Mouse (Mus musculus) midbrain, embryonic 11.5 days (tissue): ENCODE results near the gene Dcdc2c. TPM values are rescaled to one million over a fixed set of nuclear protein-coding genes. Genes with fewer than 3 reads are reported as not detected.

Source experiments
- ATAC-seq: fragments of 200-750 bp; cut with Nextera tagmentation; 2 replicates; pipeline ENCODE4 v1.8.0; 2017; ENCODE audit warnings: moderate TSS enrichment, moderate library complexity; ENCODE audit not compliant: low FRiP score
- DNase-seq: peaks from one replicate; pipeline ENCODE4 v3.0.0; 2015; ENCODE audit warnings: low spot score; ENCODE audit errors: missing footprints
- H3K27ac ChIP-seq: fragments of 300-500 bp; sonication (generic); 2 replicates; pipeline ENCODE4 v1.5.1; 2014; ENCODE audit warnings: low read depth, low read length
- H3K27me3 ChIP-seq: fragments of 300-500 bp; sonication (generic); 2 replicates; pipeline ENCODE4 v1.6.1; 2014; ENCODE audit warnings: mild to moderate bottlenecking, low read length, moderate library complexity, mixed read lengths; ENCODE audit not compliant: control insufficient read depth, insufficient read depth
- H3K36me3 ChIP-seq: fragments of 300-500 bp; sonication (generic); 2 replicates; pipeline ENCODE4 v1.6.1; 2014; ENCODE audit warnings: mild to moderate bottlenecking, low read length, moderate library complexity, mixed read lengths; ENCODE audit not compliant: control insufficient read depth, insufficient read depth
- H3K4me1 ChIP-seq: fragments of 300-500 bp; sonication (generic); 2 replicates; pipeline ENCODE4 v1.6.1; 2014; ENCODE audit warnings: low read length; ENCODE audit not compliant: control insufficient read depth, insufficient read depth
- H3K4me2 ChIP-seq: fragments of 300-500 bp; sonication (generic); 2 replicates; pipeline ENCODE4 v1.6.1; 2014; ENCODE audit warnings: mild to moderate bottlenecking, moderate library complexity
- H3K4me3 ChIP-seq: fragments of 300-500 bp; sonication (generic); 2 replicates; pipeline ENCODE4 v1.5.1; 2014; ENCODE audit warnings: low read depth, low read length
- H3K9ac ChIP-seq: fragments of 300-500 bp; sonication (generic); 2 replicates; pipeline ENCODE4 v1.6.1; 2014; ENCODE audit warnings: low read length
- H3K9me3 ChIP-seq: fragments of 300-500 bp; sonication (generic); 2 replicates; pipeline ENCODE4 v1.6.1; 2016; ENCODE audit warnings: low read length; ENCODE audit not compliant: control insufficient read depth
- WGBS: fragments of 180-500 bp; shearing (Covaris S2); extraction: QIAGEN DNeasy Blood & Tissue Kit; methylation state at CpG from one replicate; pipeline ENCODE4 v1.1.7; 2014; 5-methylcytosine and 5-hydroxymethylcytosine counted together
- polyA plus RNA-seq: library from polyadenylated mRNA; unstranded; fragments of >200 nt; fragmentation: Nextera tagmentation; extraction: Ambion mirVana; gene quantifications from 2 replicates; pipeline ENCODE4 v1.2.1, GENCODE M21; 2014

Gene Dcdc2c
- polyA plus RNA-seq, 1 experiment from 2014 or later, result 0.10 TPM

DNA sequence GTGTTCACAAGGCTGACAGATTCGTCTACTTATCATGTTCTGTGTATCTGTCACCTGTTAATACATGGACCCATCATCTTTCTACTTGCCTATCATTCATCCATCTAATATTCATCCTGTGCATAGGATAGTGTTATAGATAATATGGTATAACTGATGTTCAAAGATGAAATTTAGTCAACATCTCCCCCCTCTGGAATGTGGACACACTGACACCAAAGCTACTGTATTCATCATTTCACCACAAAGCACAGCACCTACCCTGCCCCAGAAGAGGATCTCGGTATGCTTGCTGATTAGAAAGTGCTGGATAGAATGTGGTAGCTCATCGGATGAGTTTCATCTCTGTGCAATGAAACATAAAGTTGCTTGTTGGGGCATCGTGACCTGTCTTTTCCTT lies 135.2 kb downstream of the Dcdc2c start:
- H3K36me3 ChIP-seq, result no peaks in the 10 kb centered on the region
- no peaks in the 10 kb centered on the region for H3K27me3 ChIP-seq
- DNase-seq, result peak; percentile 31
- H3K27ac ChIP-seq, result no peak overlapping the region
- no peaks in the 10 kb centered on the region for H3K4me1 ChIP-seq
- no peak for ATAC-seq
- no peak overlapping the region for H3K9ac ChIP-seq
- H3K9me3 ChIP-seq, result peaks cover 3% of the 10 kb centered on the region; the same call in 1 of the 2 replicates
- H3K4me2 ChIP-seq, result no peak overlapping the region
- WGBS, result 81% methylated on average over 4 of the region's 4 CpGs
- no peak overlapping the region for H3K4me3 ChIP-seq

DNA sequence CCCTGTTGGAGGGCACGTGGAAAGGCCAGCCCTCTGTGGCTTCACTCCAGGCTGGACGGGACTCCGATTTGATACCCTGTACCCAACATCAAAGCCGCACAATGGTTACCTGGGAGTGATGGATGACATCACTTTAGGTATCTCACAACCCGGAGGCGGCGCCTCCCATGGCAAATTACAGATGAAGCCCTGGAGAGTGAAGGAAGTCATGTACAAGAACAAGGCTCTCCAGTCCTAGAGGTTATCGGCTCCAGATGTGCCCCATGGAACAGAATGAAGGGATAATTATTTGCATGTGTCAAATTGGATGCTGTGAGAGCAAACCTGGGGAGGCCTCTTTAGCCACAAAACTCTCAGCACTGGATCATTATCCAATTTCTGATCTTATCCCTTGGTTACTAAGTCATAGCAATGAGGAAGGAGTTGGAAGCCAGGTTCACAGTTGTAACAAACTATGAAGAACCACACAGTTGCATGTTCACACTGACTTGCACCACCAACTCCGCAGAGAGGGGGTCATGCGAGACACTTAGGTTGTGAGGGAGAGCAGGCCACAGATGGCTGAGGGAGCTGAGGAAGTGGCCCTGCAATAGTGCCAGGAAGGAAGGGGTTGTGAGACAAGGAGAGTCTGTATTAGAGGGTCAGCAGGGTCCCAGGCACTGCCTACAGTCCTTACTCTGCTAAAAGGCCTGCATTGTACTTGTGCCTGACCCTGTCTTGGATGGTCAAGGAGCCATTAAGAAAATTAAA lies 144.4 kb downstream of the Dcdc2c start:
- no peak overlapping the region for H3K4me2 ChIP-seq
- H3K4me1 ChIP-seq, result no peaks in the 10 kb centered on the region
- H3K9me3 ChIP-seq, result peaks cover 6% of the 10 kb centered on the region; the same call in 1 of the 2 replicates
- H3K27ac ChIP-seq, result no peak overlapping the region
- no peak for ATAC-seq
- WGBS, result 88% methylated on average over 10 of the region's 10 CpGs
- no peaks in the 10 kb centered on the region for H3K36me3 ChIP-seq
- no peak overlapping the region for H3K9ac ChIP-seq
- DNase-seq, result no peak
- no peak overlapping the region for H3K4me3 ChIP-seq
- no peaks in the 10 kb centered on the region for H3K27me3 ChIP-seq

DNA sequence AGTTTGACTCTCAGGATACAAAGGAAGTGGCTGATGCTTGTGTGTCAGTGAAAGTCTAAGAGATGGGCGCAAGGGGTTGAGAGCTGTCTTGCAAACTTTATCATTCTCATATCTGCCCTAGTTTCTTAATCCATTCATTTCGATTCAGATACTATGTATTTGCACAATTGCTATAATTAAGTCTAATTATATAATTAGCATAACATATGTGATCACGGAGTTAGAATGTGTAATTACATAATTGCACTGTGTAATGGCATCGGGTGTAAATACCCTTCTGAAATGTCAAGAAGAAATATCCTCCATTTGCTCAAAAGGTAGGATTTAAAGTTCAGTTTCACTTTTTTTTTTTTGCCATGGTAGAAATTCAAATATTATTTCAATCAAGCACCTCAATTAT lies 149.9 kb downstream of the Dcdc2c start:
- Histone ChIP-seq H3K4me2 (no peak overlapping the region), H3K9me3 (no peaks in the 10 kb centered on the region), H3K4me3 (no peak overlapping the region), H3K36me3 (no peaks in the 10 kb centered on the region), H3K27ac (no peak overlapping the region), H3K4me1 (no peaks in the 10 kb centered on the region), H3K27me3 (0 out of 2 replicates have a peak, but pooled peaks cover 11% of the 10 kb centered on the region), H3K9ac (no peak overlapping the region)
- WGBS, result 88% methylated on average over 4 of the region's 4 CpGs
- DNase-seq (no peak), ATAC-seq (no peak)

DNA sequence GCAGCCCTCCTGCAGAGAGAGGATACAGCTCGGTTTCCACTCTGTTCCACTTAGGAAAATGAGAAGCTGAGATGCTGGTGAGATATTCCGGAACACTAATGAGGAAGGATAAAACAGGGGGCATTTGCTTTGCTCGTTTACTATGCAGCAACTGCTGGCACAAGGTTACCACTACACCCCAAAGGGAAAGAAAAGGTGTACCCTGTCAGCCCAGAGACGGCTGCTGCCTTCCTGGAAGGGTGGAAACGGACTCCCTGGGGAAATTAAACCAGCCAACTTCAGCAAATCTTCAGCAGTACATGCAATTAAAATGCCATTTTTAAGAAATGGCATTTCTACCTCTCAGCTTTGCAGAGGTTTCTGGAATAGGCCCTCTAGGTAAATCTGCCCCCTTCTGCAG lies 150.8 kb downstream of the Dcdc2c start:
- WGBS, result 70% methylated on average over 5 of the region's 5 CpGs
- Histone ChIP-seq H3K9ac (no peak overlapping the region), H3K27me3 (peaks cover 13% of the 10 kb centered on the region; the same call in 1 of the 2 replicates), H3K9me3 (no peaks in the 10 kb centered on the region), H3K4me3 (no peak overlapping the region), H3K4me2 (no peak overlapping the region), H3K4me1 (no peaks in the 10 kb centered on the region), H3K36me3 (no peaks in the 10 kb centered on the region), H3K27ac (no peak overlapping the region)
- DNase-seq (no peak), ATAC-seq (no peak)

DNA sequence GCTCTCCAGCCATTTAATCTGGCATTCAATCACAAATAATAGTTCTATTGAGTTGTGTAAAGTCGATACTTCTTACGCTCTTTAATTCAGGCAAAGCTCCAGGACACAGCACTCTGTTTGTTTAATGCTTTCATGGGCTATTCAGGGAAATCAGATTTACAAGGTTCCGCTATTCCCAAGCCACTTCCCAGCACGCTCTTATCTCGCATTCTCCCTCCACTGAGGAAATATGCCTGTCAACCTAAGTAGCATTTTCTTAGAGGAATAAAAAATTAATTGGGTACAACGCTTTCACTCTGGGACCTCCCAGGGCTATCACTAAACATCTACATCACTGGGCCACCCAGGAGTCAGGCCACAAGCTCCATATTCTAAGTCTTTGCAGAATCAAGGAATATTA lies 160.1 kb downstream of the Dcdc2c start:
- peak; percentile 44; the same call in 1 of the 2 replicates for ATAC-seq
- no peak overlapping the region for H3K9ac ChIP-seq
- peaks cover 7% of the 10 kb centered on the region; the same call in 1 of the 2 replicates for H3K4me1 ChIP-seq
- H3K27me3 ChIP-seq, result peaks cover 59% of the 10 kb centered on the region
- peaks cover 5% of the 10 kb centered on the region; the same call in 1 of the 2 replicates for H3K9me3 ChIP-seq
- no peak overlapping the region for H3K27ac ChIP-seq
- H3K36me3 ChIP-seq, result no peaks in the 10 kb centered on the region
- H3K4me3 ChIP-seq, result no peak overlapping the region
- WGBS, result 15% methylated on average over 6 of the region's 6 CpGs
- H3K4me2 ChIP-seq, result no peak overlapping the region
- DNase-seq, result no peak

Other genes starting within 250 kb of the Dcdc2c start
- not detected in 2 replicates for gene Allc, start 30.1 kb upstream of the Dcdc2c start, polyA plus RNA-seq
- 0.11 and 0.22 TPM in 2 replicates for gene Colec11, start 71.0 kb upstream of the Dcdc2c start, polyA plus RNA-seq
- 750 and 791 TPM in 2 replicates for gene Rps7, start 83.6 kb upstream of the Dcdc2c start, polyA plus RNA-seq
- 27.1 and 28.8 TPM in 2 replicates for gene Rnaseh1, start 97.2 kb upstream of the Dcdc2c start, polyA plus RNA-seq
- gene Adi1, start 122.8 kb upstream of the Dcdc2c start, polyA plus RNA-seq, result 45.0 and 48.1 TPM in 2 replicates
- 35.9 and 37.8 TPM in 2 replicates for gene Trappc12, start 198.1 kb upstream of the Dcdc2c start, polyA plus RNA-seq
- 40.4 and 43.0 TPM in 2 replicates for gene Eipr1, start 199.4 kb upstream of the Dcdc2c start, polyA plus RNA-seq